Mouse (Mus musculus) spleen, adult 18-20 months (tissue): ENCODE measurements around the gene Rdh9.
"Not testable (repeated sequence)": the region's sequence is repeated elsewhere in the genome, so short reads cannot be mapped to it uniquely, and the experiment has no call there.

Experiments
- DNase-seq, 2 experiments: peaks; one replicate each; pipeline ENCODE4 v3.0.0; 2022; ENCODE audit warnings: mixed read lengths in 2 of 2

Rdh9 gene

DNA sequence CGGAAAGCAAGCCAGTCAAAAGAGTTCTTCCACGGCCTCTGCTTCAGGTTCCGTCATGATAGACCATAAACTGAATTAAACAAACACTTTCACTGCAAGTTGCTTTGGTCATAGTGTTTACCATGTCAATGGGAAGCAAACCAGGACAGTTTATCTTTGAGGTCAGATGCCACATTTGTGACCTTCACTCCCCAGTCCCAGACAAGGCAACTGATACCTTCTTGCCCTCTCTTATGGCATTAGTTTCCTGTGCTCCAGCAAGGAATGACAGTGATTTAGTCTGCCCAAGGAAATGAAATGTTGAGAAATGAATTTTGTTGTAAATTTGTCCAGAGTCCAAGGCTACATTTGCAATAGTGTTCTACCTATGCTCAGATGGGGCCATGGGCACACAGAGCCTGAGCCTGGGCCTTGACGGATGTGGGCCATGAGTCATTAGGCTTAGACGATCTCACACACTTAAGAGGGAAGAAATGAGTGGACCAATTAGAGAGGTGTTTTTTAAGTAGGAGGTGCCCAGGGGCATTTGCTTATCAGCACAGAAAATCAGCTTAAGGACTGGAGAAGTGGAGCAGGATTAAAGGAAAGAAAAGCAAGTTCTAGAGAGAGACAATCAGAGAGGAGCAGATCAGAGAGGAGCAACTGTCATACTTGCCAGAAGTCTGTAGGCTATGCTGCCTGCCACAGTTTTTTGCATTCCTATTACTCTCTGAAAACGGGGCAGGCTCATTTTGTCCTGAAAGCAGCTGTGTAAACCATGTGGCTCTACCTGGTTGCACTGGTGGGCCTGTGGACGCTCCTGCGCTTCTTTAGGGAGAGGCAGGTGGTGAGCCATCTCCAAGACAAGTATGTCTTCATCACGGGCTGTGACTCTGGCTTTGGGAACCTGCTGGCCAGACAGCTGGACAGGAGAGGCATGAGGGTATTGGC is 16.7 kb upstream of the Rdh9 start, which contains the start of the genes Rdh1 and Rdh16f1:
Gene Rdh1, plus strand, starts transcription at position 541 of the 930 bp plus-strand sequence.
Gene Rdh16f1, plus strand, starts transcription at position 607 of the 930 bp plus-strand sequence.
- no peak for DNase-seq

DNA sequence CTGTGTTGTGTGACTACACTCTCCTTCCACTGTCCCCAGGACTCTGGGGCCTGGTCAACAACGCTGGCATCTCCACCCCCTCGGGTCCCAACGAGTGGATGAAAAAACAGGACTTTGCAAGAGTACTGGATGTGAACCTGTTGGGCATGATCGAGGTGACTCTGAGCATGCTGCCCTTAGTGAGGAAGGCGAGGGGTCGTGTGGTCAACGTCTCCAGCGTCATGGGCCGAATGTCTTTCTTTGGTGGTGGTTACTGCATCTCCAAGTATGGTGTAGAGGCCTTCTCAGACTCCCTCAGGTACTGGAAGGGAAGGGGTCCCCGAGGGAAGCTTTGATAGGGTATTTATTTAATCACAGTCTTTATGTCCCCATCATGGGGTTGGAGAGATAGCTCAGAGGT is 13.3 kb upstream of the Rdh9 start:
- DNase-seq, result not testable (repeated sequence)

GRCm38 (mm10) chr10:127763914-127764680 is 12.1 kb upstream of the Rdh9 start:
- DNase-seq, result no peak

DNA sequence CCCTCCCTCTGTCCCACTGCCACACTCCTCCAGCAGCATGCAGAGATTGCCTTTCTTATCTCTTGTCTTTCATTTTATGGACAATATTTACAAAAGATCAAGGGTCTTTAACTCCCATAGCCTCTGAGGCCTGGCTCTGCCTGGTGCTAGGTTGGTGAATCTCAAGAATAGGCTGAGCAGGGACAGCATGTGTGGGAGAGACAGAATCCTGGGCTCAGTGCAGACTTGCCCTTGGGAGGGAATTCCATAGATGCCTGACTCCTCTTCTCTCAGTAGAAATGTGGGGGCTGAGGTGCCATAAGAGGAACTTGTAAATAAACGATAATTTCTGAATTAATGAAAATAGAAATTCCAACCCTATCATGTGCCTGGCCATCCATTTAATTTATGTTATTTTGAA is 9.6 kb upstream of the Rdh9 start:
- DNase-seq, result no peak

DNA sequence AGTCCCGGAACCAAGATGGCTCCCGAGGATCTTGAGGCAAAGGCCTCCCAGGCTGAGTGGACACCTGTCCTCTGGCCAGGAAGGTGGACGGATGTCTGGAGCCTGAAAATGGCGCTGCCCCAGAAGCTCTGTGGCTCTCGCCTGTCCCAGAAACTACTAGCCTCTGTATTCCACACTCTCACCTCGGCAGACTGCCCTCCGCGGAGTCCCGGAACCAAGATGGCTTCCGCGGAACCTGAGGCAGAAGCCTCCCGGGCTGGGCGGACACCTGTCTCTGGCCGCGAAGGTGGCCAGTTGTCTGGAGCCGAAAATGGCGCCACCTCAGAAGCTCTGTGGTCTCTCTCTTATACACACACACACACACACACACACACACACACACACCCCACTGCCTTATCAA is 6.1 kb downstream of the Rdh9 start:
- DNase-seq, result not testable (repeated sequence)

DNA sequence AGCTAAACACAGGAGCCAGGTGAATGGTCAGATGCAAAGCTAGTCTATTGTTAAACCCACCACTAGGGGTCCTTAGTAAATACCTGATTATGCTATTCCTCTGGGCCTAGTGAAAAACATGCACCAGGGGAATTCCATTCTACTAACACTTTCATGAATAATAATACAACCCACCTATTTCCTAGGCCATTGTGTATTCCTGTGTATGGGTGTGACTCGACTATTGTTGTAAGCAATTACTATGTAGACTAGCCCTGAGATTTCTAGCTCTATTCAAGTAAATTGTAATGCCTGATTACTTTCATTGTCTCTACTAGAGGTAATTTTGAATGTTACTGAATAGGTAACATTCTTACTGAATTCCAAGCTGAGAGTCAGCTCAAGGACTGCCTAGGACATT is 9.2 kb downstream of the Rdh9 start:
- not testable (repeated sequence) for DNase-seq

DNA sequence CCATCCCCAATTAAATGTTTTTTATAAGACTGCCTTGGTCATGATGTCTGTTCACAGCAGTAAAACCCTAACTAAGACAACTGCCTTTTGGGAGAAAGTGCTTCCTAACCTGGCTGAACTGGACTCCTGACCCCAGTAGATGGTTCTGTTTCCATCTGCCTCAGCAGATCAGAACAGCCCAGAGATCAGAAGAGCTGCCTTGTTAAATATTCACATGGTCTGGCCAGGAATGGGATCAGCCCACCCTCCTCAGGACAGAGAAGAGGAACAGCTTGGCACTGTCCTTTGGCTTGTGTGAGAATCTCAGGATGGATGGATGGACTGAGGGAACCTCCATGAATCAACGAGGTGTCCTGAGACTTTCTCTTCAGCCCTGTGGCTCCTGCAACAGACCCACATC is 23.1 kb downstream of the Rdh9 start:
- DNase-seq, result no peak

- no peak for DNase-seq
Observed at GRCm38 (mm10) chr10:127800891-127801290, 24.7 kb downstream of the Rdh9 start, which contains the start of gene Rdh16. Gene Rdh16, plus strand, starts transcription at chr10:127801152.

DNA sequence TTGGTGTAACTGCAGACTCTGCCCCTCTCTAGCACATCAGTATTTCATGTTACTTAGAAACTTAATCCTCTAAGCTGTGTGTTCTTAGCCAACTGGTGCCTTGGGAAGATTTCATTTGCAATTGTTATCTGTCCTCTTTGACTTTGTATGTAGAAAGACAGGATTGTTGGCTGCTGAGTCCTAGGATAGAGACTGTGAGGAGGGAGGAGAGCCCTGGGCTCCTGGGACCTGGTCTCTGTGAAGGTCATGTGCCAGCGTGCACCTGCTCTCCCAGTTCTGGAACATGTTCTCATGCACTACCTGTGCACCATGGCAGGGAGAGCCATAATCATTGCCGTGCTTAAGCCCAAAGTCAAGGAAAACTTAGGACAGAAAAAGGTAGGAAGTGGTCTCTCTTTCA is 25.4 kb downstream of the Rdh9 start:
- no peak for DNase-seq

GRCm38 (mm10) chr10:127802236-127802635 is 26.1 kb downstream of the Rdh9 start:
- DNase-seq, result no peak

- no peak for DNase-seq
Observed at GRCm38 (mm10) chr10:127804416-127804815, 28.2 kb downstream of the Rdh9 start.

GRCm38 (mm10) chr10:127815888-127816287 is 39.7 kb downstream of the Rdh9 start:
- no peak for DNase-seq

GRCm38 (mm10) chr10:127817268-127817910 is 41.2 kb downstream of the Rdh9 start:
- not testable (repeated sequence) for DNase-seq

GRCm38 (mm10) chr10:127821806-127822205 is 45.6 kb downstream of the Rdh9 start:
- DNase-seq, result not testable (repeated sequence)

GRCm38 (mm10) chr10:127825386-127825785 is 49.2 kb downstream of the Rdh9 start:
- DNase-seq, result no peak

GRCm38 (mm10) chr10:127829121-127829520 is 52.9 kb downstream of the Rdh9 start:
- DNase-seq, result no peak

GRCm38 (mm10) chr10:127834186-127834585 is 58.0 kb downstream of the Rdh9 start:
- not testable (repeated sequence) for DNase-seq

GRCm38 (mm10) chr10:127835292-127835691 is 59.1 kb downstream of the Rdh9 start:
- no peak for DNase-seq

DNA sequence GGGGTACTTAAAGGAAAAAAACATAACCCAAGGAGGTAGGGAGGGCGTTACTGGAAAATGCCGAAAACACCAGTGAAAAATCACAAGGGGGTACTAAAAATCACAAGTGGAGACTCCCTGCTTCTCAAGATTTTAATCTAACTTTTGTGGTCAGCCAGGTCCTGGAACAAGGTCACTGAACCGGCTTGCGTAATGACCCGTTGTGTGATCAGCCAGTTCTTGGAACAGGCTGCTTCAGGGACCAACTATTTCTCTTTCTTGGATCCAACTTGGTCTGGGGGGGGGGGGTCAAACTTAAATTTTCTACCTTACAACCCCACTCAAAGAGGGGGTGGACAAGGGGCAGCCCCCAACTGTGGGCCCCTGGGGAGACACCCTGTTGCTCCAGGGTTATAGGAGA is 61.6 kb downstream of the Rdh9 start:
- DNase-seq, result not testable (repeated sequence)

- no peak for DNase-seq
Observed at GRCm38 (mm10) chr10:127838539-127838938, 62.4 kb downstream of the Rdh9 start.

GRCm38 (mm10) chr10:127840776-127841175 is 64.6 kb downstream of the Rdh9 start:
- DNase-seq, result no peak
